In the genomic region with DNA sequence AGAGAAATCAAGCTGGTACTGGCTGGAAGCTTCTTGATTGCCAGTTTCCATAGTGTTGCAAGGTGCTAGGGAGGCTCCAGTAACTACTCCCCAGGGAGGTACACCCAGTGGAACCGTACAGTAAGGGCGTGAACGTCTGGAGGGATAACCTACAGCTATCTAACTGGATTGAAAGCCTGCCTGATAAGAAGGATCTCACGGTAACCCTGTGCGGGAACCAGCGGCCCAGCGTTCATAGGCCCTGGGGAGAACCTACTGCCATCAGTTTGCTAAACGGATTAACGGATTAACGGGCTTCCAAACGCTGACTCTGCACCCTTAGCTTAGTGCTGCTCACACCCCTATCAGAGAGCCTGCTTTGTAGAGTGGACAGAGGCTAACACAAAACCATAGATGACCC, we compare ENCODE assay signal across 28 mouse cellular contexts. TPM values are rescaled to one million over a fixed set of nuclear protein-coding genes. Genes with fewer than 3 reads are reported as not detected.
DNase-seq lines count a peak whose midpoint lies in the region; ATAC-seq and TF ChIP-seq lines count a peak whose summit lies in the region.
"Had no signal": no experiment of that assay in that cellular context is flagged by ENCODE, and none has a peak within 500 bp of the region (broad histone marks: within the 10 kb centered on the region; RNA-seq: fewer than 3 reads in every experiment).

No protein-coding gene starts in this region.

- H3K36me3 ChIP-seq in hindbrain, embryonic 15.5 days: peaks cover 44% of the 10 kb centered on the region
- peaks cover 96% of the 10 kb centered on the region for H3K36me3 ChIP-seq in hindbrain, embryonic 10.5 days
- peaks cover 75% of the 10 kb centered on the region for H3K36me3 ChIP-seq in midbrain, embryonic 14.5 days (ENCODE audit: control insufficient read depth, insufficient read depth, low read length)
- peaks cover 8% of the 10 kb centered on the region; the same call in 1 of the 2 replicates for H3K36me3 ChIP-seq in midbrain, embryonic 11.5 days (ENCODE audit: control insufficient read depth, insufficient read depth, low read length)
- H3K36me3 ChIP-seq in stomach, postnatal 0 days (ENCODE audit: control insufficient read depth, insufficient read depth, low read length): peaks cover 28% of the 10 kb centered on the region

- no peak overlapping the region for H3K4me2 ChIP-seq in hindbrain, embryonic 15.5 days
- no peak overlapping the region for H3K4me2 ChIP-seq in midbrain, embryonic 14.5 days (ENCODE audit: low read length)
- no peak overlapping the region for H3K4me2 ChIP-seq in midbrain, embryonic 11.5 days
- H3K4me2 ChIP-seq in stomach, postnatal 0 days (replicated peaks; ENCODE audit: low read depth): no peak overlapping the region
- H3K4me2 ChIP-seq: embryonic facial prominence, embryonic 13.5 days; forebrain, embryonic 13.5 days; heart, embryonic 15.5 days; hindbrain, embryonic 12.5 days; limb, embryonic 12.5 days; midbrain, embryonic 12.5 days had no signal

- H3K9ac ChIP-seq in hindbrain, embryonic 15.5 days: no peak overlapping the region
- no peak overlapping the region for H3K9ac ChIP-seq in midbrain, embryonic 14.5 days (replicated peaks; ENCODE audit: low read length)
- no peak overlapping the region for H3K9ac ChIP-seq in midbrain, embryonic 11.5 days (ENCODE audit: low read length)
- H3K9ac ChIP-seq in stomach, postnatal 0 days (ENCODE audit: low read length): no peak overlapping the region
- H3K9ac ChIP-seq: embryonic facial prominence, embryonic 13.5 days; forebrain, embryonic 13.5 days; heart, embryonic 15.5 days; hindbrain, embryonic 12.5 days; limb, embryonic 12.5 days; midbrain, embryonic 12.5 days had no signal

- WGBS in hindbrain, embryonic 15.5 days: 88% methylated on average over 11 of the region's 11 CpGs
- 90% methylated on average over 11 of the region's 11 CpGs for WGBS in hindbrain, embryonic 10.5 days
- 67% methylated on average over 11 of the region's 11 CpGs for WGBS in midbrain, embryonic 14.5 days
- 55% methylated on average over 11 of the region's 11 CpGs for WGBS in midbrain, embryonic 11.5 days
- WGBS in stomach, postnatal 0 days: 80% methylated on average over 11 of the region's 11 CpGs

- no peaks in the 10 kb centered on the region for H3K27me3 ChIP-seq in hindbrain, embryonic 15.5 days
- H3K27me3 ChIP-seq in hindbrain, embryonic 10.5 days (ENCODE audit: insufficient read depth, poor library complexity, severe bottlenecking): no peaks in the 10 kb centered on the region
- no peaks in the 10 kb centered on the region for H3K27me3 ChIP-seq in midbrain, embryonic 14.5 days (ENCODE audit: control insufficient read depth, insufficient read depth, low read length)
- no peaks in the 10 kb centered on the region for H3K27me3 ChIP-seq in midbrain, embryonic 11.5 days (ENCODE audit: control insufficient read depth, insufficient read depth, low read length)
- no peaks in the 10 kb centered on the region for H3K27me3 ChIP-seq in stomach, postnatal 0 days (ENCODE audit: control insufficient read depth, insufficient read depth, low read length)
- H3K27me3 ChIP-seq: embryonic facial prominence, embryonic 13.5 days; forebrain, embryonic 13.5 days; heart, embryonic 15.5 days; hindbrain, embryonic 12.5 days; limb, embryonic 12.5 days; midbrain, embryonic 12.5 days had no signal

- H3K4me1 ChIP-seq in hindbrain, embryonic 15.5 days (replicated peaks): no peaks in the 10 kb centered on the region
- no peaks in the 10 kb centered on the region for H3K4me1 ChIP-seq in hindbrain, embryonic 10.5 days (replicated peaks)
- no peaks in the 10 kb centered on the region for H3K4me1 ChIP-seq in midbrain, embryonic 14.5 days (ENCODE audit: control insufficient read depth, insufficient read depth, low read length)
- H3K4me1 ChIP-seq in midbrain, embryonic 11.5 days (ENCODE audit: control insufficient read depth, insufficient read depth, low read length): no peaks in the 10 kb centered on the region; the same call in 1 of the 2 replicates
- H3K4me1 ChIP-seq in stomach, postnatal 0 days (replicated peaks; ENCODE audit: control insufficient read depth, insufficient read depth): no peaks in the 10 kb centered on the region
- H3K4me1 ChIP-seq: embryonic facial prominence, embryonic 13.5 days; forebrain, embryonic 13.5 days; heart, embryonic 10.5 days; heart, embryonic 15.5 days; hindbrain, embryonic 12.5 days; limb, embryonic 12.5 days; midbrain, embryonic 12.5 days had no signal

- no peak for TF ChIP-seq CTCF in stomach, postnatal 0 days (IDR thresholded peaks at IDR 0.05; ENCODE audit: low read depth)

- no peak for DNase-seq in hindbrain, embryonic 10.5 days (ENCODE audit: low spot score)
- DNase-seq in midbrain, embryonic 14.5 days: peak; percentile 13
- DNase-seq in midbrain, embryonic 11.5 days (ENCODE audit: low spot score, missing footprints): no peak
- DNase-seq in retina, adult 2 months (ENCODE audit: low read depth, low spot score): peak; percentile 79
- DNase-seq in stomach, postnatal 0 days (ENCODE audit: low spot score): no peak
- DNase-seq in adrenal gland, postnatal 25 days: no peak
- DNase-seq in kidney, adult 11 months: no peak
- DNase-seq: adrenal gland, adult 8-10 months; cerebellum, adult 9-11 months; embryo, embryonic 11 days; gastrocnemius, postnatal 10 days; kidney, adult 18-20 months; kidney, postnatal 36 days; lung, adult 18-20 months; lung, postnatal 10 days; right cerebral cortex, postnatal 14 days; thymus, postnatal 14 days had no signal

- H3K4me3 ChIP-seq in hindbrain, embryonic 15.5 days: no peak overlapping the region
- H3K4me3 ChIP-seq in hindbrain, embryonic 10.5 days: no peak overlapping the region
- H3K4me3 ChIP-seq in midbrain, embryonic 14.5 days (replicated peaks; ENCODE audit: low read depth, low read length): no peak overlapping the region
- H3K4me3 ChIP-seq in midbrain, embryonic 11.5 days (ENCODE audit: low read depth, low read length): no peak overlapping the region
- no peak overlapping the region for H3K4me3 ChIP-seq in stomach, postnatal 0 days (ENCODE audit: low read depth, low read length)
- H3K4me3 ChIP-seq: embryonic facial prominence, embryonic 13.5 days; forebrain, embryonic 13.5 days; heart, embryonic 10.5 days; heart, embryonic 15.5 days; hindbrain, embryonic 12.5 days; layer of hippocampus, adult 2 months; left cerebral cortex, adult 2 months; limb, embryonic 12.5 days; midbrain, embryonic 12.5 days had no signal

- TF ChIP-seq EP300 in stomach, postnatal 0 days (optimal IDR thresholded peaks at IDR 0.05): no peak

- peak; percentile 38; the same call in 1 of the 2 replicates for ATAC-seq in hindbrain, embryonic 15.5 days (ENCODE audit: low FRiP score, low read depth)
- ATAC-seq in midbrain, embryonic 14.5 days (ENCODE audit: low FRiP score, low TSS enrichment): no peak
- no peak for ATAC-seq in midbrain, embryonic 11.5 days (ENCODE audit: low FRiP score)
- peak; percentile 30; the same call in 1 of the 2 replicates for ATAC-seq in stomach, postnatal 0 days (ENCODE audit: low FRiP score, low TSS enrichment)
- ATAC-seq: forebrain, embryonic 13.5 days had no signal

- H3K27ac ChIP-seq in hindbrain, embryonic 15.5 days (replicated peaks): no peak overlapping the region
- no peak overlapping the region for H3K27ac ChIP-seq in hindbrain, embryonic 10.5 days
- no peak overlapping the region for H3K27ac ChIP-seq in midbrain, embryonic 14.5 days (replicated peaks; ENCODE audit: low read depth, low read length)
- H3K27ac ChIP-seq in midbrain, embryonic 11.5 days (ENCODE audit: low read depth, low read length): no peak overlapping the region
- no peak overlapping the region for H3K27ac ChIP-seq in stomach, postnatal 0 days (replicated peaks)
- H3K27ac ChIP-seq: embryonic facial prominence, embryonic 13.5 days; forebrain, embryonic 13.5 days; heart, embryonic 10.5 days; heart, embryonic 15.5 days; hindbrain, embryonic 12.5 days; layer of hippocampus, adult 2 months; left cerebral cortex, adult 2 months; limb, embryonic 12.5 days; midbrain, embryonic 12.5 days had no signal

- H3K9me3 ChIP-seq in hindbrain, embryonic 15.5 days: no peaks in the 10 kb centered on the region
- no peaks in the 10 kb centered on the region for H3K9me3 ChIP-seq in hindbrain, embryonic 10.5 days
- H3K9me3 ChIP-seq in midbrain, embryonic 14.5 days (ENCODE audit: control insufficient read depth, low read length): no peaks in the 10 kb centered on the region
- no peaks in the 10 kb centered on the region for H3K9me3 ChIP-seq in midbrain, embryonic 11.5 days (ENCODE audit: control insufficient read depth, low read length)
- H3K9me3 ChIP-seq in stomach, postnatal 0 days (ENCODE audit: control insufficient read depth, low read length): no peaks in the 10 kb centered on the region
- H3K9me3 ChIP-seq: embryonic facial prominence, embryonic 13.5 days; forebrain, embryonic 13.5 days; G1E; heart, embryonic 10.5 days; heart, embryonic 15.5 days; hindbrain, embryonic 12.5 days; limb, embryonic 12.5 days; midbrain, embryonic 12.5 days had no signal

RNA-seq across cellular contexts. Expression of gene Dync1h1, which starts 37.9 kb away (rescaled TPM):
- polyA plus RNA-seq in hindbrain, embryonic 15.5 days (2015; fragmentation: Nextera tagmentation; extraction: Ambion mirVana): 88.1 and 92.9 TPM in 2 replicates
- 70.8 and 74.2 TPM in 2 replicates for polyA plus RNA-seq in hindbrain, embryonic 10.5 days (2016; fragmentation: Nextera tagmentation; extraction: Ambion mirVana)
- polyA plus RNA-seq in midbrain, embryonic 14.5 days (2014; fragmentation: Nextera tagmentation; extraction: Ambion mirVana): 122 and 129 TPM in 2 replicates
- 74.9 and 83.1 TPM in 2 replicates for polyA plus RNA-seq in midbrain, embryonic 11.5 days (2014; fragmentation: Nextera tagmentation; extraction: Ambion mirVana)
- polyA plus RNA-seq in stomach, postnatal 0 days (2015; fragmentation: Nextera tagmentation; extraction: Ambion mirVana): 21.0 and 22.3 TPM in 2 replicates
- 161 and 235 TPM in 2 replicates for total RNA-seq in adrenal gland, postnatal 25 days (2021)

Comparison
In these comparisons a context has a peak if more than half of its experiments do, and no peak if none do; other contexts are left out.
1. DNase-seq: peak in midbrain, embryonic 14.5 days (single experiment) and retina, adult 2 months (single experiment); none in hindbrain, embryonic 10.5 days (single experiment), midbrain, embryonic 11.5 days (single experiment), stomach, postnatal 0 days (single experiment), adrenal gland, postnatal 25 days (single experiment) and kidney, adult 11 months (single experiment).
2. ATAC-seq: peak in hindbrain, embryonic 15.5 days (single experiment) and stomach, postnatal 0 days (single experiment); none in midbrain, embryonic 14.5 days (single experiment) and midbrain, embryonic 11.5 days (single experiment).